Mouse (Mus musculus): ENCODE results near the gene Rpap3.

DNA sequence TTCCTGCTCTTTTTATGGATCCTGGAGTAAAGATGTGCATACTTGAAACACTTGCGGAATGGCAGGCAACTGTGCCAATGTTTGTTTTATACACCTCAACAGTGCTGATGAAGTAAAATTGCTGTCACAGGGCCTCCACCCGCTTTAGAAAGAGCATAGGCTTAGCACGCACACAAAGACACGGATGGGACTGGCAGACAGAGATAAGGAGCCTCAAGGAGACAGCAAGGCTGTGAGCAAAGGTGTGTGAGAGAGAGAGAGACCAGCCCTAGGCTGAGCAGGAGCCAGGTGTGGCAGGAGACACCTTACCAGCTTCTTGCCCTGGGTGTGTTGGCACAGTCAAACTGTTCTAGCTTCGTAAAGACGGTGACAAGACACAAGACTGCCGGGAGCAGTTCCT, 33.3 kb upstream of the Rpap3 start:
- TF ChIP-seq POLR2A (IDR thresholded peaks at IDR 0.05; ENCODE audit: low read depth, low read length) (no peak), CTCF (IDR thresholded peaks at IDR 0.05; ENCODE audit: borderline replicate concordance, insufficient read depth, low read length) (no peak)
